Mouse (Mus musculus): ENCODE results near the gene Gse1.

The Gse1 gene

GRCm38 (mm10) chr8:120425199-120425941 is 197.1 kb downstream of the Gse1 start:
- no peak for DNase-seq (ENCODE audit: low read depth)

GRCm38 (mm10) chr8:120426105-120426504 is 197.8 kb downstream of the Gse1 start:
- no peak for DNase-seq (ENCODE audit: low read depth)

- no peak for DNase-seq (ENCODE audit: low read depth)
Measured at GRCm38 (mm10) chr8:120426622-120427385, 198.5 kb downstream of the Gse1 start.

- no peak for DNase-seq (ENCODE audit: low read depth)
Measured at GRCm38 (mm10) chr8:120428492-120428891, 200.2 kb downstream of the Gse1 start.

GRCm38 (mm10) chr8:120429116-120429515 is 200.9 kb downstream of the Gse1 start:
- DNase-seq (ENCODE audit: low read depth), result no peak

GRCm38 (mm10) chr8:120431042-120431441 is 202.8 kb downstream of the Gse1 start:
- DNase-seq (ENCODE audit: low read depth), result no peak

GRCm38 (mm10) chr8:120432438-120432837 is 204.2 kb downstream of the Gse1 start:
- DNase-seq (ENCODE audit: low read depth), result no peak

GRCm38 (mm10) chr8:120433143-120433542 is 204.9 kb downstream of the Gse1 start:
- no peak for DNase-seq (ENCODE audit: low read depth)

GRCm38 (mm10) chr8:120433734-120434133 is 205.5 kb downstream of the Gse1 start:
- peak; percentile 53 for DNase-seq (ENCODE audit: low read depth)

- DNase-seq (ENCODE audit: low read depth), result no peak
Measured at GRCm38 (mm10) chr8:120435781-120436180, 207.5 kb downstream of the Gse1 start.

GRCm38 (mm10) chr8:120436491-120437030 is 208.3 kb downstream of the Gse1 start:
- DNase-seq (ENCODE audit: low read depth), result peak; percentile 65

GRCm38 (mm10) chr8:120437207-120437606 is 209.0 kb downstream of the Gse1 start:
- peak; percentile 30 for DNase-seq (ENCODE audit: low read depth)

GRCm38 (mm10) chr8:120437666-120438395 is 209.6 kb downstream of the Gse1 start:
- DNase-seq (ENCODE audit: low read depth), result no peak

GRCm38 (mm10) chr8:120439309-120439708 is 211.1 kb downstream of the Gse1 start:
- DNase-seq (ENCODE audit: low read depth), result no peak

GRCm38 (mm10) chr8:120440739-120441138 is 212.5 kb downstream of the Gse1 start:
- no peak for DNase-seq (ENCODE audit: low read depth)

GRCm38 (mm10) chr8:120441637-120442036 is 213.4 kb downstream of the Gse1 start:
- no peak for DNase-seq (ENCODE audit: low read depth)

GRCm38 (mm10) chr8:120442306-120443003 is 214.2 kb downstream of the Gse1 start:
- DNase-seq (ENCODE audit: low read depth), result no peak

GRCm38 (mm10) chr8:120445249-120445648 is 217.0 kb downstream of the Gse1 start:
- DNase-seq (ENCODE audit: low read depth), result no peak

- no peak for DNase-seq (ENCODE audit: low read depth)
Measured at GRCm38 (mm10) chr8:120448131-120448530, 219.9 kb downstream of the Gse1 start.

- DNase-seq (ENCODE audit: low read depth), result no peak
Measured at GRCm38 (mm10) chr8:120449139-120449538, 220.9 kb downstream of the Gse1 start.

GRCm38 (mm10) chr8:120449608-120450031 is 221.4 kb downstream of the Gse1 start:
- no peak for DNase-seq (ENCODE audit: low read depth)

- no peak for DNase-seq (ENCODE audit: low read depth)
Measured at GRCm38 (mm10) chr8:120452111-120452510, 223.9 kb downstream of the Gse1 start.
